Mouse (Mus musculus): ENCODE results near the gene Ift172. TPM values are rescaled to one million over a fixed set of nuclear protein-coding genes. Genes with fewer than 3 reads are reported as not detected.

The Ift172 gene
- polyA plus RNA-seq, 1 experiment from 2014 or later = 3.9 TPM

- H3K4me1 ChIP-seq (replicated peaks) = peaks cover 34% of the 10 kb centered on the region
- no peak overlapping the region for H3K27ac ChIP-seq (replicated peaks)
- no peak for ATAC-seq (ENCODE audit: insufficient read depth)
- no peak overlapping the region for H3K4me2 ChIP-seq
- peaks cover 9% of the 10 kb centered on the region for H3K36me3 ChIP-seq (replicated peaks)
- H3K9me3 ChIP-seq (replicated peaks) = no peaks in the 10 kb centered on the region
- no peaks in the 10 kb centered on the region for H3K27me3 ChIP-seq
- 61% methylated on average over 2 of the region's 2 CpGs for WGBS (ENCODE audit: insufficient replicate concordance)
- no peak overlapping the region for H3K4me3 ChIP-seq (replicated peaks)
- no peak overlapping the region for H3K9ac ChIP-seq
Observed at GRCm38 (mm10) chr5:31255971-31256370, 34.9 kb downstream of the Ift172 start.

DNA sequence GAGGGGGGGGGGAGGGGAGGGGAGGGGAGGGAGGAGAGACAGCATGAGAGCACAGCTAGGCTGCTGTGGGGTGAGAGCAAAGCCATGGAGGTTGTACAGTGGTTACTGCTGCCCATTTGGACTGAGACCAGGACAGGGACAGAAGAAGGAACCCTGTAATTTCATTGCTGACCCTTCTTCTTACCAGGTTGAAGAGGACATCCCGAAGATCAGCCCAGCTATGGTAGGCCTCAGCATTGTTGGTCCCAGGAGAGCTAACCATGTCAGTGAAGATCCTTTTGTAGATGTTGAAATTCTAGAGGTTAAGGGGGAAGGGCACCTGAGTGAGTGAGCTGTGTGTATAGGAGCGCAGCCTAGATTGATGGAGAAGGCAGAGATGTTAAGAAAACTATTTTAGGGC lies 35.5 kb downstream of the Ift172 start:
- Histone ChIP-seq H3K4me3 (replicated peaks) (no peak overlapping the region), H3K4me1 (replicated peaks) (peaks cover 34% of the 10 kb centered on the region), H3K9ac (no peak overlapping the region), H3K9me3 (replicated peaks) (no peaks in the 10 kb centered on the region), H3K4me2 (no peak overlapping the region), H3K36me3 (replicated peaks) (peaks cover 15% of the 10 kb centered on the region), H3K27ac (replicated peaks) (no peak overlapping the region), H3K27me3 (no peaks in the 10 kb centered on the region)
- no peak for ATAC-seq (ENCODE audit: insufficient read depth)
- WGBS (ENCODE audit: insufficient replicate concordance) = 82% methylated on average over 2 of the region's 2 CpGs

DNA sequence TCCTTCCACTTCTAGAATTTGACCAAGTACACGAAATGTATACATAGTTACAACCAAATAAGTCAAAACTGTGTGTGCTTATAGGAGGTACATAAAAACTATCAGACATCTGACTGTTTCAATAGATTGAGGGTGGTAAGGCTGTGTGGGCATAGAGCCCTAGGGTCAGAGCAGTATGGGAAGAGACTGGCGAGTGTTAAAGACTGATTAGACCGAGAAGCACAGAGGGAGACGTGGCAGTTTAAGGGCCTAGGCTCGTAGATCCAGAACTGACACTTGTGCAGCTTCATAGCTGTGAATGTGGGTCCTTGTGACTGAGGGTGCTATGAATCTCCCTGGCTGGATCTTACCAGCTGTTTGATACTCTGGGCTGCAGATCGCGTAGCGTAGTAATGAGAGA lies 36.0 kb downstream of the Ift172 start:
- no peak overlapping the region for H3K4me3 ChIP-seq (replicated peaks)
- H3K4me1 ChIP-seq (replicated peaks) = peaks cover 34% of the 10 kb centered on the region
- H3K27ac ChIP-seq (replicated peaks) = 0 out of 2 replicates have a peak overlapping the region, but pooled peaks have one; percentile 11
- ATAC-seq (ENCODE audit: insufficient read depth) = no peak
- H3K36me3 ChIP-seq (replicated peaks) = peaks cover 20% of the 10 kb centered on the region
- no peaks in the 10 kb centered on the region for H3K9me3 ChIP-seq (replicated peaks)
- H3K4me2 ChIP-seq = no peak overlapping the region
- WGBS (ENCODE audit: insufficient replicate concordance) = 55% methylated on average over 8 of the region's 8 CpGs
- no peaks in the 10 kb centered on the region for H3K27me3 ChIP-seq
- no peak overlapping the region for H3K9ac ChIP-seq

DNA sequence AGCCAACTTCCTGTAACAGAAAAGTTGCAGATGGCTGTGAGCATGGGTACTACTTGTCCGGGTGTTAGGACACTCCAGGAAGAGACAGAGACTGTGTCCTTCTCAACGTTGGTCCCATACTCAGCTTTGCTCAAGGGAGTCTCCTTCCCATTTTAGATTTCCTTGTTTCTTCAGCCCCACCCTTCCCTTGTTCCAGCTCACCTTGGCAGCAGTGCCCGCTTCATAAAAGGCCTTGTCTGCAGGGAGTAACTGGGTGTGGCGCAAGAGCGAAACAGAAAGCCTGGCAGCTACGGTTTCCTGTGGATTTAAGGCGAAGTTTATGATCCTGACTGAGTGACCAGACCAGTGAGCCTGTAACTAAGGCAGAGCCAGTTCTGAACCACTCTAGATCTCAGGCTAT lies 36.5 kb downstream of the Ift172 start:
- no peaks in the 10 kb centered on the region for H3K9me3 ChIP-seq (replicated peaks)
- H3K9ac ChIP-seq = no peak overlapping the region
- peaks cover 25% of the 10 kb centered on the region for H3K36me3 ChIP-seq (replicated peaks)
- H3K27me3 ChIP-seq = no peaks in the 10 kb centered on the region
- ATAC-seq (ENCODE audit: insufficient read depth) = no peak
- peaks cover 34% of the 10 kb centered on the region for H3K4me1 ChIP-seq (replicated peaks)
- no peak overlapping the region for H3K27ac ChIP-seq (replicated peaks)
- WGBS (ENCODE audit: insufficient replicate concordance) = 58% methylated on average over 7 of the region's 7 CpGs
- H3K4me3 ChIP-seq (replicated peaks) = no peak overlapping the region
- no peak overlapping the region for H3K4me2 ChIP-seq

- H3K27ac ChIP-seq (replicated peaks) = no peak overlapping the region
- no peak overlapping the region for H3K4me3 ChIP-seq (replicated peaks)
- 80% methylated on average over 8 of the region's 8 CpGs for WGBS (ENCODE audit: insufficient replicate concordance)
- H3K9me3 ChIP-seq (replicated peaks) = no peaks in the 10 kb centered on the region
- H3K4me1 ChIP-seq (replicated peaks) = peaks cover 34% of the 10 kb centered on the region
- H3K27me3 ChIP-seq = no peaks in the 10 kb centered on the region
- no peak overlapping the region for H3K9ac ChIP-seq
- peaks cover 31% of the 10 kb centered on the region for H3K36me3 ChIP-seq (replicated peaks)
- no peak for ATAC-seq (ENCODE audit: insufficient read depth)
- no peak overlapping the region for H3K4me2 ChIP-seq
Observed at GRCm38 (mm10) chr5:31253806-31254205, 37.1 kb downstream of the Ift172 start.

DNA sequence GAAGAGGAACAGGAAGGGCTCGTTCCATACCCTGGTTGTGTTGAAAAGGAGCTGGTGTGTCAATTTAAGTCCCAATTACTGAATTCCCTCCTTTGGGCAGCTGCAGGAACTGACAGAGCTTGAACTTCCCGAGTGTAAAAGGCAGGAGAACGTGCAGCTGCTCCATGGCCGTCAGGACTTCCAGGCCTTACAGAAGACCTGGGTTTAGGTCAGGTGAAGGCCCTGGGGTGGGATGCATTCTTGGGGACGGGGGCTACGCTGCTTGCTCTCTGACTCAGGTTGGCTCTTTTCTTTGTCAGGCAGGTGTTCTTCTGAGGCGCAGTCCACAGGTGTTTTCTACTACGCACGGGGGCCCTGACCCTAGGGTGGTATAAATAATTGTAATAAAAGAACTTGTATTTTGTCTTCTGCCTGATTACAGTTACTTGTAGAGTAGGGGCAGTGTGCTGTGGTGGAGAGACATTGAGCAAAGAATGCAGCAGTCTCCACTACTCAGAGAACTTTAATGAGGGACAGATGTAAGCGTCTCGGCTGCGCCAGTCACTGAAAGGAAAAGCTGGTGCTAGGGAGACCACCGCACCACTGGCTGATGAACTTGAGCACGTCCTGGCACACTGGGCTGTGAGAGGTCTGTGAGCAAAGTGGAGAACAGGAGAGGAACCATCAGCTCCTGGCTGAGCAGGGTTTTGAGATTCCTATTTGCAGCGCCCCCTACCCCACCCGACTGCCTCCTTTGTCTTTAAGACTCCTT lies 37.9 kb downstream of the Ift172 start:
- no peak overlapping the region for H3K27ac ChIP-seq (replicated peaks)
- H3K27me3 ChIP-seq = no peaks in the 10 kb centered on the region
- H3K36me3 ChIP-seq (replicated peaks) = peaks cover 39% of the 10 kb centered on the region
- H3K9ac ChIP-seq = no peak overlapping the region
- WGBS (ENCODE audit: insufficient replicate concordance) = 80% methylated on average over 16 of the region's 16 CpGs
- no peak overlapping the region for H3K4me3 ChIP-seq (replicated peaks)
- H3K4me2 ChIP-seq = 0 out of 2 replicates have a peak overlapping the region, but pooled peaks have one; percentile 70
- peaks cover 34% of the 10 kb centered on the region for H3K4me1 ChIP-seq (replicated peaks)
- no peak for ATAC-seq (ENCODE audit: insufficient read depth)
- no peaks in the 10 kb centered on the region for H3K9me3 ChIP-seq (replicated peaks)

- Histone ChIP-seq H3K4me2 (peak overlapping the region; percentile 70), H3K27ac (replicated peaks) (no peak overlapping the region), H3K4me1 (replicated peaks) (peaks cover 34% of the 10 kb centered on the region), H3K9ac (no peak overlapping the region), H3K9me3 (replicated peaks) (no peaks in the 10 kb centered on the region), H3K36me3 (replicated peaks) (peaks cover 47% of the 10 kb centered on the region), H3K4me3 (replicated peaks) (peak overlapping the region; percentile 55), H3K27me3 (no peaks in the 10 kb centered on the region)
- no peak for ATAC-seq (ENCODE audit: insufficient read depth)
- 76% methylated on average over 10 of the region's 10 CpGs for WGBS (ENCODE audit: insufficient replicate concordance)
Observed at GRCm38 (mm10) chr5:31252151-31252550, 38.8 kb downstream of the Ift172 start.

- H3K9ac ChIP-seq = no peak within 1 kb of the TSS
- no peak within 1 kb of the TSS for H3K27ac ChIP-seq (replicated peaks)
- H3K9me3 ChIP-seq (replicated peaks) = no peaks in the 10 kb centered on the region
- peaks cover 34% of the 10 kb centered on the region for H3K4me1 ChIP-seq (replicated peaks)
- H3K27me3 ChIP-seq = no peaks in the 10 kb centered on the region
- H3K36me3 ChIP-seq (replicated peaks) = peaks cover 52% of the 10 kb centered on the region
- peak; percentile 76 for ATAC-seq (ENCODE audit: insufficient read depth)
- H3K4me3 ChIP-seq (replicated peaks) = peak within 1 kb of the TSS; percentile 55
- WGBS (ENCODE audit: insufficient replicate concordance) = 60% methylated on average over 47 of the region's 47 CpGs
- peak within 1 kb of the TSS; percentile 70 for H3K4me2 ChIP-seq
Observed at GRCm38 (mm10) chr5:31251541-31252101, 39.3 kb downstream of the Ift172 start, which contains the start of gene Krtcap3. Gene Krtcap3 (plus strand): TSS chr5:31251691.

DNA sequence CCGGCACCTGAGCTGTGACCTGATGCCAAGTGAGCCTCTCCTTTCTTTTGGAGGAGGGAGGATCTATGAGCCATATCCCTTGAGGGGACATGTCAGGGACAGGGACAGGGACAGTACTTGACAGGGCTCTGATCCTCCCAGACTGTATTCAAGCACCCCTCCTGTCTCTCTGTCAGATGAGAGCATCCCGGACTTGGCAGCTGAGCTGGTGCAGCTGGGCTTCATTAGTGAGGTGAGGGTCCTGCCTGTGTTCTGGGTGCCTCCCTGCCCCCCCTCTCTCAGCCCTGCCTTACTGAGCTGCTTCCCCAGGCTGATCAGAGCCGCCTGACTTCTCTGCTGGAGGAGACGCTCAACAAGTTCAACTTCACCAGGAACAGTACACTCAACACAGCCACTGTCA lies 40.2 kb downstream of the Ift172 start:
- no peak overlapping the region for H3K9ac ChIP-seq
- no peak overlapping the region for H3K4me2 ChIP-seq
- peaks cover 34% of the 10 kb centered on the region for H3K4me1 ChIP-seq (replicated peaks)
- H3K36me3 ChIP-seq (replicated peaks) = peaks cover 61% of the 10 kb centered on the region
- no peak for ATAC-seq (ENCODE audit: insufficient read depth)
- WGBS (ENCODE audit: insufficient replicate concordance) = 74% methylated on average over 4 of the region's 4 CpGs
- H3K27me3 ChIP-seq = no peaks in the 10 kb centered on the region
- no peak overlapping the region for H3K27ac ChIP-seq (replicated peaks)
- no peaks in the 10 kb centered on the region for H3K9me3 ChIP-seq (replicated peaks)
- H3K4me3 ChIP-seq (replicated peaks) = no peak overlapping the region

DNA sequence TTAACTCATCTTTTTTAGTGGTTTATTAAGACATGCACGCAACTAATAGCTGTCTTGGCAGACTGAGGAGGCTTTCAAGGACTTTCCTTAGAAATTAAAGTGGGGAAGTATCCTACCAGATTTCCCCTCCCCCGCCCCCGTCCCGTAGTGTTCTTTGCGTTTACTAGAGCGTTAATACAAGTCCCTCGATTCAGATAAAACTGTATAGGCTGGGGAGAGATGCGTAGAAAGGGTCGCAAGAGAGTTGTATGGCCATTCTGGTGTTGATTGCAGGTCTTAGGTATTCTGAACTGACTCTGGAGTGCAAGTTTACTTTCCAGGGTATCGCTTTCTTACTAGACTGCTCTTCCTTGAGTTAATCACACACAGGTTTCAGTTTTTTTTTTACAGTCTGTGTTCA lies 48.7 kb downstream of the Ift172 start:
- ATAC-seq (ENCODE audit: insufficient read depth) = no peak
- Histone ChIP-seq H3K9ac (peak overlapping the region; percentile 99), H3K36me3 (replicated peaks) (peaks cover 37% of the 10 kb centered on the region), H3K27me3 (no peaks in the 10 kb centered on the region), H3K4me2 (peak overlapping the region; percentile 95), H3K27ac (replicated peaks) (peak overlapping the region; percentile 97; the same call in 1 of the 2 replicates), H3K9me3 (replicated peaks) (no peaks in the 10 kb centered on the region), H3K4me3 (replicated peaks) (peak overlapping the region; percentile 98), H3K4me1 (replicated peaks) (peaks cover 19% of the 10 kb centered on the region)
- WGBS (ENCODE audit: insufficient replicate concordance) = 27% methylated on average over 10 of the region's 10 CpGs

DNA sequence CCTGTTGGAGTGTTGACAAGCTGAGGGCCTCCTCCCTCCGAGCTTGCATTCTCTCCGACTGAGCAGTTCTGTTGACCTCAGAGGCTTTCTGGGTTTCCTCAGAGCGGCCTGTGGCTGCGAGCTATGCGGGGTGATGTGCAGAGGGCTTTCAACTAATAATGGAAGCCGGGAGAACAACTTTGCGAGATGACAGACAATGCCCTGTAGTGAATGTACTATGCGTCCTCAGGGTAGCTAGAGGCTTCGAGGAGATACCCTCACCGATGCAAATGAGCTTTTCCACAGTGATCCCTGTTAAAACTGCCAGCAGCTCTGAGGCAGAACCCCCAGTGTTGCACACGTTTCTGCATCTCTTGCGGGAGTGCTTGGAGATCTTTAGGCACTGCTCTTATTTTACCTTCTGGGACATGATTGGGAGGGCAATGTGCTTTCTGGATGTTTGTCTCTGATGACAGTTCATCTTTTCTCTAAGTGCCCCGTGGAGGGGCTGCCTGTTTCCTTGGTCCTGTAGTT lies 49.3 kb downstream of the Ift172 start:
- no peak; the same call in 1 of the 2 replicates for ATAC-seq (ENCODE audit: insufficient read depth)
- no peaks in the 10 kb centered on the region for H3K9me3 ChIP-seq (replicated peaks)
- H3K9ac ChIP-seq = peak overlapping the region; percentile 99
- peak overlapping the region; percentile 95 for H3K4me2 ChIP-seq
- H3K27me3 ChIP-seq = no peaks in the 10 kb centered on the region
- peak overlapping the region; percentile 98 for H3K4me3 ChIP-seq (replicated peaks)
- H3K4me1 ChIP-seq (replicated peaks) = peaks cover 19% of the 10 kb centered on the region
- WGBS (ENCODE audit: insufficient replicate concordance) = under 1% methylated on average over 13 of the region's 13 CpGs
- peak overlapping the region; percentile 97 for H3K27ac ChIP-seq (replicated peaks)
- H3K36me3 ChIP-seq (replicated peaks) = peaks cover 30% of the 10 kb centered on the region
